Mouse (Mus musculus) heart, postnatal 36 days (tissue): Measurements from ENCODE around the gene Epha10. TPM values are rescaled to one million over a fixed set of nuclear protein-coding genes. Genes with fewer than 3 reads are reported as not detected.

ENCODE experiments used
- DNase-seq, 2 experiments: peaks; one replicate each; pipeline ENCODE4 v3.0.0; 2021 to 2022
- intact Hi-C: fragments of 180-260 bp; cut with DNase I; formaldehyde crosslinking; loops from one replicate; pipeline ENCODE4 v1.15.1; 2025
- total RNA-seq, 2 experiments: library from RNA; stranded (reverse); gene quantifications; 2 replicates each; pipeline ENCODE4 v1.2.3; 2021

Epha10 gene
- total RNA-seq, 2 experiments from 2014 or later: not detected

DNA sequence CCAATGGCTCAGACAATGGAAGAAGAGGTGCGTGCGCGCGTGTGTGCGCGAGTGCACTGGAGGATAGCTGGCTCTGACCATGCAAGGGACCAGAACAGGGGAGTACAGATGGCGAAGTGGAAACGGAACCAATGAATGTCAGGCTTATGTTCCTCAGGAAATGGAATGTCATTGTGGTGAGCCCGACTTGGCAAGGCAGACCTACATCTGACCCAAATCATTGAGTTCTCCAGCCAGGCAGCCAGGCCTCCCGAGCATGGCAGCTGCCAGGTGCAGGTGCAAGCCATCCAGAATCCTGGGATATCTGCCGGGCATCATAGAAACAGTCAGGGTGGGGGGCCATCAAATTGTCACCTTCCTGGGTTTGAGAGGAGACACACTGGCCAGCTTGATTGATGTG is 80.2 kb downstream of the Epha10 start:
- DNase-seq: no peak
- intact Hi-C loops: no loop called here

DNA sequence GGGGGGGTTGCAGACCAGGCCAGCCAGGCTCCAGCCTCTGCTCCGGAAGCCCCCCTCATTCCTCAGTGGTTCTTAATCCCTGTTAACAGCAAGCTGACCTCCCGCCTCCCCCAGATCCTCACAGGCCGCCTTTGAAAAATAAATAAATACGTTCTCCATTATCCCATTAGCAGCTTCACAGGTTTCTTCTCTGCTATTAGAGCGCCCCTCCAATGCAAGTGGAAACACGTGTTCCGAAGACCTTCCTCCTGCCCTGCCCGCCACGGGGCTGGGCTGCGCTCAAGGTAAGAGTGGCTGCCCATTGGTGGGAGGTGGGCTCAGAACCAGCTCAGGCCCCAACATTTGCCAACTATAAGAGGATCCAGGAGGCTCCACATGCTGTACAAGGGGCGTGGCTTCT is 81.9 kb downstream of the Epha10 start:
- intact Hi-C loops: no loop called here
- DNase-seq: no peak

DNA sequence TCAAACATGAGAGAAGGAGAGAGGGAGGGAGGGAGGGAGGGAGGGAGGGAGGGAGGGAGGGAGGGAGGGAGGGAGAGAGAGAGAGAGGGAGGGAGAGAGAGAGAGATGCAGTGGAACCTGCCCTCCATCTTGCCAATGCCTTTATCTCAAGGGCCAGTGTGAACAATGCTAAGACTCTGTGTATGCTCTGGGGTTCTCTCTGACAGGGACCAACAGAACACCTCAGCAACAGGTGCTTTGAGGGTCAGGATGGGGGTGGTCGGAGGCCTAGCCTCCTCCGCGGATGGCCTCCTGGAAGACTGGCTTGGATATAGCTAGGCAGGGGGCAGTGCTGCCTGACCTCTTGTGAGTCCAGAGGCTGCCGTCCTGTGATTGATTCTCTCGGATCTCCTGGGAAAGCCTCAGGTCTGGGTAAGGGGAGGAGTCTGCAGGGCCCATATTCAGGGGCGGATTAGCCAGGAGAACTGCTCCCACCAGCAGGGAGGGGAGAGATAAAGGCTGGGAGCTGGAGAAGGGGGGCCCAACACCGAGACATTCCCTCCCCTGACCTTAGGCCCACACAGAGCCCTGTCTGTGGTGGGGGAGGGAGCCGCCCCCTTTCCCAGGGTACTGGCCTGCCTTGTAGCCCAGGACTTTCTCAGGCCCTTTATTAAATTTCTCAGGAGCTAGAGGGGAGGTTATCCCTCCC is 84.4 kb downstream of the Epha10 start:
- no peak for DNase-seq

More for the DNA sequence above, 84.4 kb downstream of the Epha10 start:
- intact Hi-C loops: no loop called here

Other genes starting within 250 kb of the Epha10 start
- gene Pou3f1, start 224.1 kb upstream of the Epha10 start, total RNA-seq: under 1 TPM; 0.11 to 0.16 TPM
- gene Utp11, start 187.3 kb upstream of the Epha10 start, total RNA-seq: 10 to 100 TPM; 12.1 to 14.0 TPM
- 10 to 100 TPM; 12.9 to 13.7 TPM for gene Fhl3, start 180.2 kb upstream of the Epha10 start, total RNA-seq
- gene Sf3a3, start 166.1 kb upstream of the Epha10 start, total RNA-seq: 10 to 100 TPM; 18.1 to 18.2 TPM
- gene Inpp5b, start 139.0 kb upstream of the Epha10 start, total RNA-seq: 10 to 100 TPM in 1 of 2 experiments, 1 to 10 TPM in 1; 8.6 to 11.7 TPM
- 10 to 100 TPM; 14.8 to 14.9 TPM for gene Mtf1, start 78.8 kb upstream of the Epha10 start, total RNA-seq
- 10 to 100 TPM; 17.8 to 22.2 TPM for gene Yrdc, start 30.2 kb upstream of the Epha10 start, total RNA-seq
- gene 1110065P20Rik, start 29.7 kb upstream of the Epha10 start, total RNA-seq: 10 to 100 TPM; 22.1 to 22.7 TPM
- gene Maneal, start 18.7 kb upstream of the Epha10 start, total RNA-seq: under 1 TPM; 0.14 to 0.22 TPM
- 1 to 10 TPM; 6.6 to 9.1 TPM for gene 9930104L06Rik, start 56.1 kb downstream of the Epha10 start, total RNA-seq
- 1 to 10 TPM; 1.5 TPM for gene Cdca8, start 58.4 kb downstream of the Epha10 start, total RNA-seq
- 1 to 10 TPM; 3.1 to 6.7 TPM for gene Rspo1, start 105.5 kb downstream of the Epha10 start, total RNA-seq
- 10 to 100 TPM; 26.7 to 34.2 TPM for gene Gnl2, start 135.7 kb downstream of the Epha10 start, total RNA-seq
- not detected for gene Dnali1, start 184.8 kb downstream of the Epha10 start, total RNA-seq
- gene Snip1, start 185.8 kb downstream of the Epha10 start, total RNA-seq: 1 to 10 TPM; 6.5 to 9.2 TPM
- gene Meaf6, start 204.2 kb downstream of the Epha10 start, total RNA-seq: 10 to 100 TPM; 19.9 to 21.3 TPM
- gene Zc3h12a, start 246.9 kb downstream of the Epha10 start, total RNA-seq: 1 to 10 TPM; 3.3 to 4.5 TPM